ENCODE assay signal across 16 mouse cellular contexts in the genomic region with DNA sequence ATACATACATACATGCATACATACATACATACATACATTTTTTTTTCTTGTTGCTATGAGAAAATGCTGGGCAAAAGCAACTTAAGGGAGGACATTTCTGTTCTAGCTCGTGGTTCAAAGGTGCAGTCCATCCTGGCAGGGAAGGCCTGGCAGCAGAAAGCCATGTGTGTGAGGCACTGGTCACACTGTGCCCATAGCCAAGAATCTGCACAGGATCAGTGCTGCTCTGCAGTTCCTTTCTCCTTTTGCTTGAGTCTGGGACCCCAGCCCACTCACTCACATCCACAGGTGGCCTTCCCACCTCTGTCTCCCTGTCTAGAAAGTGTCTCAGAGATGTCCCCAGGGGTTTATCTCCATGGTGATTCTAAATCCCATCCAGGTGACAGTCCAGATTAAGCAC.
"Had no signal": no experiment of that assay in that cellular context is flagged by ENCODE, and none has a peak within 500 bp of the region (broad histone marks: within the 10 kb centered on the region; RNA-seq: fewer than 3 reads in every experiment).

No protein-coding gene starts in this region.

- DNase-seq: lung, adult 2 months; lung, postnatal 14 days; lung, postnatal 36 days; right cerebral cortex, postnatal 14 days; thymus, adult 2 months; thymus, postnatal 25 days; thymus, postnatal 4 days had no signal

- H3K4me2 ChIP-seq: lung, embryonic 15.5 days; midbrain, embryonic 12.5 days; midbrain, embryonic 15.5 days; neural tube, embryonic 12.5 days; stomach, embryonic 15.5 days had no signal

- H3K27me3 ChIP-seq: lung, embryonic 15.5 days; megakaryocyte, embryonic 14.5 days; midbrain, embryonic 12.5 days; midbrain, embryonic 15.5 days; neural tube, embryonic 12.5 days; stomach, embryonic 15.5 days had no signal

- H3K36me3 ChIP-seq: lung, embryonic 15.5 days; midbrain, embryonic 12.5 days; midbrain, embryonic 15.5 days; neural tube, embryonic 12.5 days had no signal

- ATAC-seq: lung, postnatal 0 days; midbrain, embryonic 15.5 days had no signal

- H3K9ac ChIP-seq: lung, embryonic 15.5 days; midbrain, embryonic 12.5 days; midbrain, embryonic 15.5 days; neural tube, embryonic 12.5 days; stomach, embryonic 15.5 days had no signal

- H3K4me3 ChIP-seq: lung, embryonic 15.5 days; megakaryocyte, embryonic 14.5 days; midbrain, embryonic 12.5 days; midbrain, embryonic 15.5 days; neural tube, embryonic 12.5 days; stomach, embryonic 15.5 days had no signal

- H3K9me3 ChIP-seq: lung, embryonic 15.5 days; megakaryocyte, embryonic 14.5 days; midbrain, embryonic 12.5 days; midbrain, embryonic 15.5 days; neural tube, embryonic 12.5 days; stomach, embryonic 15.5 days had no signal

- H3K27ac ChIP-seq: lung, embryonic 15.5 days; macrophage; midbrain, embryonic 12.5 days; midbrain, embryonic 15.5 days; neural tube, embryonic 12.5 days; stomach, embryonic 15.5 days; stomach, postnatal 0 days had no signal

- H3K4me1 ChIP-seq: lung, embryonic 15.5 days; megakaryocyte, embryonic 14.5 days; midbrain, embryonic 12.5 days; neural tube, embryonic 12.5 days; stomach, embryonic 15.5 days had no signal
